Mouse (Mus musculus) stomach, postnatal 0 days (tissue): ENCODE results near the gene Cacng8. TPM values are rescaled to one million over a fixed set of nuclear protein-coding genes. Genes with fewer than 3 reads are reported as not detected.
A peak's percentile ranks its signal among the peaks of the same experiment; 100 is the strongest.

ENCODE experiments used
- ATAC-seq: fragments of 200-750 bp; cut with Nextera tagmentation; 2 replicates; pipeline ENCODE4 v1.8.0; 2017; ENCODE audit not compliant: low FRiP score, low TSS enrichment
- DNase-seq: peaks from one replicate; pipeline ENCODE4 v3.0.0-alpha.2; 2016; ENCODE audit warnings: low spot score
- H3K27ac ChIP-seq: fragments of 300-500 bp; sonication (generic); replicated peaks from 2 replicates; pipeline ENCODE4 v1.5.1; 2014; ENCODE audit warnings: mild to moderate bottlenecking, control low read depth
- H3K27me3 ChIP-seq: fragments of 300-500 bp; sonication (generic); 2 replicates; pipeline ENCODE4 v1.6.1; 2014; ENCODE audit warnings: low read length; ENCODE audit not compliant: control insufficient read depth, insufficient read depth
- H3K36me3 ChIP-seq: fragments of 300-500 bp; sonication (generic); 2 replicates; pipeline ENCODE4 v1.6.1; 2014; ENCODE audit warnings: low read length, mixed read lengths; ENCODE audit not compliant: control insufficient read depth, insufficient read depth
- H3K4me1 ChIP-seq: fragments of 300-500 bp; sonication (generic); replicated peaks from 2 replicates; pipeline ENCODE4 v1.6.1; 2014; ENCODE audit warnings: antibody characterized with exemption; ENCODE audit not compliant: control insufficient read depth, insufficient read depth
- H3K4me2 ChIP-seq: fragments of 300-500 bp; sonication (generic); replicated peaks from 2 replicates; pipeline ENCODE4 v1.6.1; 2014; ENCODE audit warnings: low read depth, mild to moderate bottlenecking, control low read depth, moderate library complexity
- H3K4me3 ChIP-seq: fragments of 300-500 bp; sonication (generic); 2 replicates; pipeline ENCODE4 v1.5.1; 2014; ENCODE audit warnings: low read depth, low read length, control low read depth
- H3K9ac ChIP-seq: fragments of 300-500 bp; sonication (generic); 2 replicates; pipeline ENCODE4 v1.6.1; 2014; ENCODE audit warnings: mild to moderate bottlenecking, low read length, control low read depth, mixed read lengths
- H3K9me3 ChIP-seq: fragments of 300-500 bp; sonication (generic); 2 replicates; pipeline ENCODE4 v1.6.1; 2016; ENCODE audit warnings: low read length; ENCODE audit not compliant: control insufficient read depth
- CTCF ChIP-seq: IDR thresholded peaks from 2 replicates; pipeline ENCODE4 v1.5.1; 2016; ENCODE audit warnings: antibody characterized with exemption, low read depth, mild to moderate bottlenecking, moderate library complexity
- EP300 ChIP-seq: optimal IDR thresholded peaks from 2 replicates; pipeline ENCODE3; 2016; ENCODE audit warnings: antibody characterized with exemption
- WGBS: fragments of 180-500 bp; shearing (Covaris S2); extraction: QIAGEN DNeasy Blood & Tissue Kit; methylation state at CpG from one replicate; pipeline ENCODE4 v1.1.7; 2014; 5-methylcytosine and 5-hydroxymethylcytosine counted together
- polyA plus RNA-seq: library from polyadenylated mRNA; unstranded; fragments of >200 nt; fragmentation: Nextera tagmentation; extraction: Ambion mirVana; gene quantifications from 2 replicates; pipeline ENCODE4 v1.2.1, GENCODE M21; 2015

Gene Cacng8
- polyA plus RNA-seq, 1 experiment from 2014 or later: 0.35 TPM

DNA sequence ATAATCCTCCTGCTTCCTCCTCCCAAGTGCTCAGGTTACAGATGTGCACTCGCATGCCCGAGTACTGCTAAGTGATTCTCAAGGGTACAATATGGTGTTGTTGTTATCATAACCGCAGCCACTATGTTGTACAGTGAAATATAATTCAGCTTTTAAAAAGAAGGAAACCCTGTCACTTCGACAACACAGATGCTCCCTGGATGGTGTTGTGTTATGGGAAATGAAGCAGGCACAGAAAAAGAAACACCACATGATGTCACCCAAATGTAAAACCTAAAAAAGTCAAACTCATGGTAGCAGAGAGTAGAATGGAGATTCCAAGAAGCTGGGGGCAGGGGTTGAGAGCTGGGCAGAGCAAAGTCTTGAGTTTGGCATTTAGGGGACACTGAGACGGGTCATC is 60.2 kb downstream of the Cacng8 start:
- no peak for DNase-seq

GRCm38 (mm10) chr7:3451161-3451560 is 60.7 kb downstream of the Cacng8 start:
- DNase-seq (no peak), ATAC-seq (no peak)
- 20% methylated on average over 6 of the region's 6 CpGs for WGBS

More for the DNA sequence above, 60.2 kb downstream of the Cacng8 start:
- Histone ChIP-seq H3K9me3 (no peaks in the 10 kb centered on the region), H3K27me3 (no peaks in the 10 kb centered on the region), H3K9ac (no peak overlapping the region), H3K4me1 (no peaks in the 10 kb centered on the region), H3K27ac (no peak overlapping the region), H3K4me2 (no peak overlapping the region), H3K4me3 (no peak overlapping the region), H3K36me3 (no peaks in the 10 kb centered on the region)
- ATAC-seq: no peak
- WGBS: 47% methylated on average over 5 of the region's 5 CpGs
- TF ChIP-seq EP300 (no peak), CTCF (no peak)

DNA sequence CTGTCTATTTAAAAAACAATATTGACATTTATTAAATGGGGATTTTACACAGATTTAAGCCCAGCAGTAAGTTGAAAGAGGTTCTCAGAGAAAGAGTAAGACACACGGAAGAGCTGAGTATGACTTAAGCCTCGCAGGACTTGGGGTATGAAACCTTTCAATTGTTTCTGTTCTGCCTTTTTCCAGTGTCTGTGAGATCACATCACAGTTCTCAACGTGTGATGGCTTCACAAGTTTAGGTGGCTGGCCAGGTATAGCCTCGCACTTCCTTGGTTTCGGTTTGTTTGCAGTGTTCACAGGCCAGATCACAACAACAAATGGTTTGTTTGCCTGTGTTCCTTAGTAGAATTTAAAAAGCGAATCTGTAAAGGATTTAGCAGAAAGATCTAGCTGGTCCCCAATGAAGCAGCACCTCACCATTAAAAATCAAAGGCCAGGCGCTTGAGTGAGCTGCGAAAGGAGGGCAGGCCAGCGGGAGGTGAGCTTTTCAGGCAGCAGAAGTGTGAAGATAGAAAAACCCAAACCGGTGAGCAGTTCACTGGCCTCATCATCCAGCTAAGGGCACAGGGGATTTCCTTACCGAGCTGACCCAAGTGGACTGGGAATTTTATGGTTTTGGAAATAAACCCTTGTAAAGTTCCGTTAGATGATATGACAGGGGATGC is 62.5 kb downstream of the Cacng8 start:
- ATAC-seq (no peak), DNase-seq (no peak)
- TF ChIP-seq EP300 (no peak), CTCF (no peak)
- no peaks in the 10 kb centered on the region for H3K36me3 ChIP-seq
- H3K27me3 ChIP-seq: no peaks in the 10 kb centered on the region
- no peaks in the 10 kb centered on the region for H3K4me1 ChIP-seq
- 50% methylated on average over 12 of the region's 12 CpGs for WGBS
- no peak overlapping the region for H3K27ac ChIP-seq
- H3K4me2 ChIP-seq: no peak overlapping the region
- no peak overlapping the region for H3K9ac ChIP-seq
- H3K4me3 ChIP-seq: no peak overlapping the region
- no peaks in the 10 kb centered on the region for H3K9me3 ChIP-seq

More at GRCm38 (mm10) chr7:3451161-3451560, 60.7 kb downstream of the Cacng8 start:
- no peak overlapping the region for H3K4me3 ChIP-seq
- H3K27me3 ChIP-seq: no peaks in the 10 kb centered on the region
- no peak overlapping the region for H3K27ac ChIP-seq
- TF ChIP-seq EP300 (no peak), CTCF (no peak)
- H3K9ac ChIP-seq: no peak overlapping the region
- no peaks in the 10 kb centered on the region for H3K4me1 ChIP-seq
- H3K9me3 ChIP-seq: no peaks in the 10 kb centered on the region
- no peaks in the 10 kb centered on the region for H3K36me3 ChIP-seq
- no peak overlapping the region for H3K4me2 ChIP-seq

GRCm38 (mm10) chr7:3453486-3454183 is 63.2 kb downstream of the Cacng8 start:
- no peaks in the 10 kb centered on the region for H3K4me1 ChIP-seq
- no peak overlapping the region for H3K27ac ChIP-seq
- H3K9ac ChIP-seq: no peak overlapping the region
- H3K9me3 ChIP-seq: no peaks in the 10 kb centered on the region
- ATAC-seq (no peak), DNase-seq (no peak)
- H3K36me3 ChIP-seq: no peaks in the 10 kb centered on the region
- WGBS: 64% methylated on average over 10 of the region's 11 CpGs
- no peaks in the 10 kb centered on the region for H3K27me3 ChIP-seq
- TF ChIP-seq EP300 (no peak), CTCF (peak; percentile 38)
- H3K4me3 ChIP-seq: no peak overlapping the region
- no peak overlapping the region for H3K4me2 ChIP-seq

DNA sequence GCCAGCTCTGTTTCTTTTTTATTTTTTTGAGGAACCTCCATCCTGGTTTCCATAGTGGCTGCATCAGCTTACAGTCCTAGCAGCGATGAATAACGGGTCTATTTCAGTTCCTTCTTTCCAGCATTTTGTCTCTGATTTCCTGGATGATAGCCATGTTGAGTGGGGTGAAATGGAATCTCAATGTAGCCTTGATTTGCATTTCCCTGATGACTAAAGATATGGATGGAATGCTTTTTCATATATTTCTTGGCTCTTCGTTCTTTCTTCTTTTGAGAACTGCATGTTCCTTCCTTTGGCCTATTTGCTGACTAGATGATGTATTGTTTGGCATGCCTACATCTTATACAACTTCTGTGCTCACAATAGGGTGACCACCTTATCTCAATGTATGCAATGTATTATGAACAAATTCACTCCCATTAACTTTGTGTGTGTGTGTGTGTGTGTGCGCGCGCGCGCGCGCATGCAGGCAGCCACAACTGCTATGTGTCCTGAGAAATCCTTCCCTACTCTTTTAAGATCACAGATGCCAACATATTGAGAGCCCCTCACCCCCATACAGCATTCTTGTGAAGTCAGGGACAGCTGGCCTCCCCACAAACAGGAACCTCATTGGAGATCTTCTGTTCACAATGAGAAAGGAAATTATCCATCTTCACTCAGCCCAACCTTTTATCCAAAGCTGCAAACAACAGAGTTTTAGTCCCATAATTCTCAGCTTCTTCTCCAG is 66.8 kb downstream of the Cacng8 start:
- no peaks in the 10 kb centered on the region for H3K27me3 ChIP-seq
- H3K9ac ChIP-seq: no peak overlapping the region
- no peak overlapping the region for H3K4me3 ChIP-seq
- no peaks in the 10 kb centered on the region for H3K9me3 ChIP-seq
- H3K4me2 ChIP-seq: no peak overlapping the region
- DNase-seq (no peak), ATAC-seq (no peak)
- H3K36me3 ChIP-seq: no peaks in the 10 kb centered on the region
- 88% methylated on average over 10 of the region's 10 CpGs for WGBS
- no peaks in the 10 kb centered on the region for H3K4me1 ChIP-seq
- TF ChIP-seq EP300 (no peak), CTCF (no peak)
- H3K27ac ChIP-seq: no peak overlapping the region
